Mouse (Mus musculus): Measurements from ENCODE around the gene Rtbdn. TPM values are rescaled to one million over a fixed set of nuclear protein-coding genes. Genes with fewer than 3 reads are reported as not detected.

Gene Rtbdn
- polyA plus RNA-seq, 1 experiment, result 7.9 TPM

- no peak for DNase-seq
Measured at GRCm38 (mm10) chr8:84985049-84985683, 38.4 kb downstream of the Rtbdn start.

GRCm38 (mm10) chr8:84985684-84986378 lies 39.0 kb downstream of the Rtbdn start:
- WGBS, result under 1% methylated on average over 53 of the region's 53 CpGs
- Histone ChIP-seq H3K4me1 (ENCODE audit: control insufficient read depth, insufficient read depth, low read length) (peaks cover 7% of the 10 kb centered on the region), H3K27me3 (ENCODE audit: control insufficient read depth, insufficient read depth, low read length) (no peaks in the 10 kb centered on the region), H3K27ac (ENCODE audit: insufficient read depth, low read length) (peak overlapping the region; percentile 67), H3K4me3 (replicated peaks; ENCODE audit: insufficient read depth, low read depth, low read length) (peak overlapping the region; percentile 59)
- TF ChIP-seq CTCF (IDR thresholded peaks at IDR 0.05; ENCODE audit: borderline replicate concordance, insufficient read depth, low read depth, low read length) (no peak), POLR2A (IDR thresholded peaks at IDR 0.05; ENCODE audit: borderline replicate concordance, insufficient read depth, low read length) (peak; percentile 97)
- DNase-seq, result peak; percentile 94

More at GRCm38 (mm10) chr8:84985049-84985683, 38.4 kb downstream of the Rtbdn start:
- no peak for TF ChIP-seq CTCF (IDR thresholded peaks at IDR 0.05; ENCODE audit: borderline replicate concordance, insufficient read depth, low read depth, low read length)
- TF ChIP-seq POLR2A (IDR thresholded peaks at IDR 0.05; ENCODE audit: borderline replicate concordance, insufficient read depth, low read length), result no peak
- WGBS, result 4% methylated on average over 23 of the region's 23 CpGs
- H3K27ac ChIP-seq (ENCODE audit: insufficient read depth, low read length), result peak overlapping the region; percentile 43
- H3K4me1 ChIP-seq (ENCODE audit: control insufficient read depth, insufficient read depth, low read length), result peaks cover 5% of the 10 kb centered on the region
- H3K27me3 ChIP-seq (ENCODE audit: control insufficient read depth, insufficient read depth, low read length), result no peaks in the 10 kb centered on the region
- peak overlapping the region; percentile 59 for H3K4me3 ChIP-seq (replicated peaks; ENCODE audit: insufficient read depth, low read depth, low read length)

- no peak for DNase-seq
- 31% methylated on average over 8 of the region's 8 CpGs for WGBS
- peaks cover 5% of the 10 kb centered on the region; the same call in 1 of the 2 replicates for H3K4me1 ChIP-seq (ENCODE audit: control insufficient read depth, insufficient read depth, low read length)
- H3K4me3 ChIP-seq (replicated peaks; ENCODE audit: insufficient read depth, low read depth, low read length), result peak overlapping the region; percentile 59
- peak overlapping the region; percentile 67 for H3K27ac ChIP-seq (ENCODE audit: insufficient read depth, low read length)
- no peak for TF ChIP-seq CTCF (IDR thresholded peaks at IDR 0.05; ENCODE audit: borderline replicate concordance, insufficient read depth, low read depth, low read length)
- TF ChIP-seq POLR2A (IDR thresholded peaks at IDR 0.05; ENCODE audit: borderline replicate concordance, insufficient read depth, low read length), result no peak
- no peaks in the 10 kb centered on the region for H3K27me3 ChIP-seq (ENCODE audit: control insufficient read depth, insufficient read depth, low read length)
Measured at GRCm38 (mm10) chr8:84986379-84986945, 39.7 kb downstream of the Rtbdn start.

- Histone ChIP-seq H3K27ac (ENCODE audit: insufficient read depth, low read length) (no peak overlapping the region), H3K4me3 (replicated peaks; ENCODE audit: insufficient read depth, low read depth, low read length) (no peak overlapping the region), H3K27me3 (ENCODE audit: control insufficient read depth, insufficient read depth, low read length) (no peaks in the 10 kb centered on the region), H3K4me1 (ENCODE audit: control insufficient read depth, insufficient read depth, low read length) (peaks cover 5% of the 10 kb centered on the region; the same call in 1 of the 2 replicates)
- no peak for DNase-seq
- TF ChIP-seq CTCF (IDR thresholded peaks at IDR 0.05; ENCODE audit: borderline replicate concordance, insufficient read depth, low read depth, low read length), result no peak
- TF ChIP-seq POLR2A (IDR thresholded peaks at IDR 0.05; ENCODE audit: borderline replicate concordance, insufficient read depth, low read length), result no peak
- 82% methylated on average over 5 of the region's 5 CpGs for WGBS
Measured at GRCm38 (mm10) chr8:84987388-84987787, 40.6 kb downstream of the Rtbdn start.

GRCm38 (mm10) chr8:84987903-84988302 lies 41.1 kb downstream of the Rtbdn start:
- Histone ChIP-seq H3K4me3 (replicated peaks; ENCODE audit: insufficient read depth, low read depth, low read length) (no peak overlapping the region), H3K27ac (ENCODE audit: insufficient read depth, low read length) (no peak overlapping the region), H3K27me3 (ENCODE audit: control insufficient read depth, insufficient read depth, low read length) (no peaks in the 10 kb centered on the region), H3K4me1 (ENCODE audit: control insufficient read depth, insufficient read depth, low read length) (peaks cover 5% of the 10 kb centered on the region; the same call in 1 of the 2 replicates)
- DNase-seq, result peak in 1 of 2 experiments; percentile 16
- WGBS, result 79% methylated on average over 2 of the region's 2 CpGs
- no peak for TF ChIP-seq POLR2A (IDR thresholded peaks at IDR 0.05; ENCODE audit: borderline replicate concordance, insufficient read depth, low read length)
- TF ChIP-seq CTCF (IDR thresholded peaks at IDR 0.05; ENCODE audit: borderline replicate concordance, insufficient read depth, low read depth, low read length), result no peak

- Histone ChIP-seq H3K4me3 (replicated peaks; ENCODE audit: insufficient read depth, low read depth, low read length) (no peak overlapping the region), H3K27ac (ENCODE audit: insufficient read depth, low read length) (no peak overlapping the region), H3K27me3 (ENCODE audit: control insufficient read depth, insufficient read depth, low read length) (no peaks in the 10 kb centered on the region), H3K4me1 (ENCODE audit: control insufficient read depth, insufficient read depth, low read length) (peaks cover 5% of the 10 kb centered on the region; the same call in 1 of the 2 replicates)
- TF ChIP-seq POLR2A (IDR thresholded peaks at IDR 0.05; ENCODE audit: borderline replicate concordance, insufficient read depth, low read length) (no peak), CTCF (IDR thresholded peaks at IDR 0.05; ENCODE audit: borderline replicate concordance, insufficient read depth, low read depth, low read length) (no peak)
- no peak for DNase-seq
- WGBS, result 15% methylated on average over 15 of the region's 15 CpGs
Measured at GRCm38 (mm10) chr8:84989311-84989731, 42.5 kb downstream of the Rtbdn start.

- Histone ChIP-seq H3K4me3 (replicated peaks; ENCODE audit: insufficient read depth, low read depth, low read length) (peak overlapping the region; percentile 58), H3K27ac (ENCODE audit: insufficient read depth, low read length) (peak overlapping the region; percentile 21; the same call in 1 of the 2 replicates), H3K27me3 (ENCODE audit: control insufficient read depth, insufficient read depth, low read length) (no peaks in the 10 kb centered on the region), H3K4me1 (ENCODE audit: control insufficient read depth, insufficient read depth, low read length) (peaks cover 5% of the 10 kb centered on the region; the same call in 1 of the 2 replicates)
- WGBS, result 2% methylated on average over 15 of the region's 15 CpGs
- no peak for TF ChIP-seq POLR2A (IDR thresholded peaks at IDR 0.05; ENCODE audit: borderline replicate concordance, insufficient read depth, low read length)
- peak; percentile 75 for TF ChIP-seq CTCF (IDR thresholded peaks at IDR 0.05; ENCODE audit: borderline replicate concordance, insufficient read depth, low read depth, low read length)
- peak; percentile 88 to 93 for DNase-seq
Measured at GRCm38 (mm10) chr8:84989810-84990209, 43.0 kb downstream of the Rtbdn start.
